Mouse (Mus musculus) monocyte, adult 5-6 weeks (primary cell): ENCODE data around the gene Zxdc. TPM values are rescaled to one million over a fixed set of nuclear protein-coding genes. Genes with fewer than 3 reads are reported as not detected.

Source experiments
- ATAC-seq: fragments of 153-309, 156-312 bp; replicated peaks from 2 replicates; pipeline ENCODE4 v1.8.0; 2017; ENCODE audit warnings: mild to moderate bottlenecking; ENCODE audit not compliant: low TSS enrichment, insufficient number of reproducible peaks, severe bottlenecking, poor library complexity, low FRiP score
- total RNA-seq: library from RNA; stranded (forward); fragments of 200-1000, 200-491, 200-594 nt; gene quantifications from 3 replicates; pipeline ENCODE4 v1.2.3, GENCODE M21; 2017

Zxdc gene
- total RNA-seq = 7.6 to 13.6 TPM (median 9.1 TPM) in 3 replicates

- ATAC-seq = peak; percentile 84
These were observed at the start of gene Zxdc for GRCm38 (mm10) chr6:90368976-90369724. TSS of gene Zxdc (plus strand) at chr6:90369492.

GRCm38 (mm10) chr6:90320429-90320828, 48.9 kb upstream of the Zxdc start:
- ATAC-seq = no peak

- no peak for ATAC-seq
These were observed 47.5 kb upstream of the Zxdc start for GRCm38 (mm10) chr6:90321811-90322210.

- no peak for ATAC-seq
These were observed 45.3 kb upstream of the Zxdc start for GRCm38 (mm10) chr6:90324026-90324425.

- no peak for ATAC-seq
These were observed 44.8 kb upstream of the Zxdc start for GRCm38 (mm10) chr6:90324463-90324862.

- ATAC-seq = no peak; the same call in 1 of the 2 replicates
These were observed 44.3 kb upstream of the Zxdc start, which contains the start of gene Chst13 for GRCm38 (mm10) chr6:90324991-90325390. TSS of gene Chst13 (minus strand) at chr6:90325185.

- ATAC-seq = no peak
These were observed 41.6 kb upstream of the Zxdc start for GRCm38 (mm10) chr6:90327670-90328069.

- no peak for ATAC-seq
These were observed 39.3 kb upstream of the Zxdc start for GRCm38 (mm10) chr6:90329953-90330352.

- ATAC-seq = no peak
These were observed 36.5 kb upstream of the Zxdc start, which contains the start of gene Uroc1 for GRCm38 (mm10) chr6:90332561-90333425. TSS of gene Uroc1 (plus strand) at chr6:90333284.

- no peak for ATAC-seq
These were observed 35.0 kb upstream of the Zxdc start for GRCm38 (mm10) chr6:90334244-90334643.

GRCm38 (mm10) chr6:90342343-90342742, 26.9 kb upstream of the Zxdc start:
- no peak for ATAC-seq

GRCm38 (mm10) chr6:90347183-90347582, 22.1 kb upstream of the Zxdc start:
- ATAC-seq = no peak

- no peak for ATAC-seq
These were observed 20.8 kb upstream of the Zxdc start for GRCm38 (mm10) chr6:90348500-90348899.

- no peak for ATAC-seq
These were observed 19.3 kb upstream of the Zxdc start for GRCm38 (mm10) chr6:90350011-90350410.

GRCm38 (mm10) chr6:90358142-90358541, 11.2 kb upstream of the Zxdc start:
- no peak for ATAC-seq

- no peak for ATAC-seq
These were observed 9.8 kb upstream of the Zxdc start for GRCm38 (mm10) chr6:90359445-90359844.

- no peak for ATAC-seq
These were observed 9.1 kb upstream of the Zxdc start for GRCm38 (mm10) chr6:90360024-90360781.

- no peak for ATAC-seq
These were observed 8.2 kb upstream of the Zxdc start for GRCm38 (mm10) chr6:90360922-90361614.
